Mouse (Mus musculus) ES-E14 (cell line): Measurements from ENCODE around the gene Gkn3. TPM values are rescaled to one million over a fixed set of nuclear protein-coding genes. Genes with fewer than 3 reads are reported as not detected.
A peak's percentile ranks its signal among the peaks of the same experiment; 100 is the strongest.

ENCODE experiments used
- DNase-seq: peaks from one replicate; pipeline ENCODE4 v3.0.0-alpha.2; 2013; ENCODE audit warnings: low read depth, low spot score
- H3K27ac ChIP-seq: 2 replicates; pipeline ENCODE4 v1.5.1; 2012; ENCODE audit warnings: low read depth, mild to moderate bottlenecking, low read length, moderate library complexity, mixed read lengths; ENCODE audit not compliant: poor library complexity, insufficient read depth, severe bottlenecking
- H3K36me3 ChIP-seq: 2 replicates; pipeline ENCODE4 v1.6.1; 2012; ENCODE audit warnings: mild to moderate bottlenecking, low read length, moderate library complexity, mixed read lengths; ENCODE audit not compliant: control insufficient read depth, poor library complexity, insufficient read depth, severe bottlenecking
- H3K4me1 ChIP-seq, 2 experiments: fragments of 150-350 bp in 1 of 2; sonication (generic) in 1 of 2; 2 replicates each; pipeline ENCODE4 v1.6.1; 2012; ENCODE audit warnings: low read length in 2 of 2, mild to moderate bottlenecking in 1 of 2, mixed read lengths in 1 of 2; ENCODE audit not compliant: control insufficient read depth in 2 of 2, insufficient read depth in 2 of 2, poor library complexity in 1 of 2
- H3K4me3 ChIP-seq, 2 experiments: fragments of 150-350 bp in 1 of 2; sonication (generic) in 1 of 2; 2 replicates each; pipeline ENCODE4 v1.5.1; 2012; ENCODE audit warnings: low read length in 2 of 2, low read depth in 1 of 2, mild to moderate bottlenecking in 1 of 2, mixed read lengths in 1 of 2; ENCODE audit not compliant: insufficient read depth in 1 of 2, poor library complexity in 1 of 2, severe bottlenecking in 1 of 2
- H3K9ac ChIP-seq: 2 replicates; pipeline ENCODE4 v1.6.1; 2012; ENCODE audit warnings: low read depth, mild to moderate bottlenecking, low read length, mixed read lengths; ENCODE audit not compliant: poor library complexity, insufficient read depth, severe bottlenecking
- H3K9me3 ChIP-seq: fragments of 150-350 bp; sonication (generic); 2 replicates; pipeline ENCODE4 v1.6.1; 2012; ENCODE audit warnings: low read depth, mild to moderate bottlenecking, low read length; ENCODE audit not compliant: control insufficient read depth, insufficient read depth
- CHD2 ChIP-seq: IDR thresholded peaks from 2 replicates; pipeline ENCODE4 v1.6.1; 2014; ENCODE audit warnings: mild to moderate bottlenecking, low read depth, low read length, inconsistent platforms
- HCFC1 ChIP-seq: IDR thresholded peaks from 2 replicates; pipeline ENCODE4 v1.6.1; 2012; ENCODE audit warnings: low read length, inconsistent platforms, borderline replicate concordance; ENCODE audit not compliant: insufficient read depth
- MAFK ChIP-seq: IDR thresholded peaks from 2 replicates; pipeline ENCODE4 v1.6.1; 2014; ENCODE audit warnings: mild to moderate bottlenecking, low read depth, low read length, inconsistent platforms; ENCODE audit not compliant: insufficient read depth
- ZC3H11A ChIP-seq: IDR thresholded peaks from 2 replicates; pipeline ENCODE4 v1.6.1; 2012; ENCODE audit warnings: low read depth, mild to moderate bottlenecking, inconsistent platforms, low read length, borderline replicate concordance
- ZNF384 ChIP-seq: IDR thresholded peaks from 2 replicates; pipeline ENCODE4 v1.6.1; 2012; ENCODE audit warnings: low read depth, low read length, inconsistent platforms
- in situ Hi-C, 2 experiments: fragments of 600-800 bp; cut with MboI; formaldehyde crosslinking; loops; one replicate each; pipeline ENCODE4 v1.15.1; 2025; ENCODE audit warnings: low sequenced_read_pairs in 2 of 2, inconsistent platforms in 1 of 2; ENCODE audit not compliant: unreplicated experiment in 2 of 2
- total RNA-seq: library from RNA; depleted of rRNA; stranded (reverse); fragments of 300-350 nt; gene quantifications from 2 replicates; pipeline ENCODE4 v1.2.3, GENCODE M21; 2012

Gene Gkn3
- total RNA-seq, 1 experiment, result not detected

GRCm38 (mm10) chr6:87401456-87401855 is 12.7 kb upstream of the Gkn3 start:
- Histone ChIP-seq H3K36me3 (no peaks in the 10 kb centered on the region), H3K4me3 (no peak overlapping the region), H3K27ac (no peak overlapping the region), H3K9ac (no peak overlapping the region), H3K4me1 (no peaks in the 10 kb centered on the region), H3K9me3 (no peaks in the 10 kb centered on the region)
- TF ChIP-seq MAFK, result no peak
- no peak for TF ChIP-seq HCFC1
- no peak for TF ChIP-seq ZNF384
- TF ChIP-seq ZC3H11A, result no peak
- no peak for TF ChIP-seq CHD2
- in situ Hi-C loops, result no loop called here
- no peak for DNase-seq

- Histone ChIP-seq H3K9me3 (no peaks in the 10 kb centered on the region), H3K9ac (no peak overlapping the region), H3K27ac (no peak overlapping the region), H3K4me1 (no peaks in the 10 kb centered on the region), H3K4me3 (no peak overlapping the region), H3K36me3 (no peaks in the 10 kb centered on the region)
- no peak for TF ChIP-seq MAFK
- TF ChIP-seq CHD2, result no peak
- no peak for TF ChIP-seq HCFC1
- no peak for TF ChIP-seq ZC3H11A
- no peak for TF ChIP-seq ZNF384
- in situ Hi-C loops, result loop anchor here in 1 of 2 experiments (10.0 kb wide), 1 partner anchor 115 kb away; no protein-coding TSS in a partner anchor
- no peak for DNase-seq
Measured at GRCm38 (mm10) chr6:87399886-87400566, 11.3 kb upstream of the Gkn3 start.

GRCm38 (mm10) chr6:87399137-87399536 is 10.4 kb upstream of the Gkn3 start:
- TF ChIP-seq MAFK (no peak), ZC3H11A (peak; percentile 78)

GRCm38 (mm10) chr6:87394783-87395182 is 6.0 kb upstream of the Gkn3 start:
- no peak for DNase-seq
- TF ChIP-seq MAFK (no peak), ZNF384 (no peak), CHD2 (no peak), HCFC1 (no peak), ZC3H11A (no peak)
- no peak overlapping the region for H3K9ac ChIP-seq
- in situ Hi-C loops, result loop anchor here in 1 of 2 experiments (10.0 kb wide), 1 partner anchor 120 kb away; no protein-coding TSS in a partner anchor
- no peaks in the 10 kb centered on the region for H3K4me1 ChIP-seq
- H3K4me3 ChIP-seq, result no peak overlapping the region
- H3K9me3 ChIP-seq, result no peaks in the 10 kb centered on the region
- H3K36me3 ChIP-seq, result no peaks in the 10 kb centered on the region
- no peak overlapping the region for H3K27ac ChIP-seq

More at GRCm38 (mm10) chr6:87399137-87399536, 10.4 kb upstream of the Gkn3 start:
- no peak overlapping the region for H3K9ac ChIP-seq
- DNase-seq, result peak; percentile 41
- H3K4me3 ChIP-seq, result no peak overlapping the region
- H3K9me3 ChIP-seq, result no peaks in the 10 kb centered on the region
- in situ Hi-C loops, result loop anchor here in 1 of 2 experiments (10.0 kb wide), 1 partner anchor 116 kb away; no protein-coding TSS in a partner anchor
- H3K4me1 ChIP-seq, result no peaks in the 10 kb centered on the region
- H3K27ac ChIP-seq, result no peak overlapping the region
- H3K36me3 ChIP-seq, result no peaks in the 10 kb centered on the region
